Mouse (Mus musculus) olfactory bulb, adult 2 months (tissue): ENCODE data around the gene Pcnx4.

Experiments
- CTCF ChIP-seq: fragments of 200-500 bp; IDR thresholded peaks from 2 replicates; pipeline ENCODE4 v1.5.1; 2012; ENCODE audit warnings: low read depth, mild to moderate bottlenecking, low read length, moderate library complexity; ENCODE audit not compliant: insufficient read depth
- POLR2A ChIP-seq: fragments of 200-500 bp; IDR thresholded peaks from 2 replicates; pipeline ENCODE4 v1.6.1; 2012; ENCODE audit warnings: mild to moderate bottlenecking, low read depth, low read length, moderate library complexity; ENCODE audit not compliant: insufficient read depth

- TF ChIP-seq CTCF (no peak), POLR2A (no peak)
Observed at GRCm38 (mm10) chr12:72532303-72532702, 3.9 kb upstream of the Pcnx4 start.
